Mouse (Mus musculus) spleen, adult 2 months (tissue): Measurements from ENCODE around the gene Lce1a1. TPM values are rescaled to one million over a fixed set of nuclear protein-coding genes. Genes with fewer than 3 reads are reported as not detected.

Experiments used
- DNase-seq, 2 experiments: peaks; one replicate each; pipeline versions ENCODE4 v3.0.0 to v3.0.0-alpha.2; 2012 to 2021; ENCODE audit warnings: low spot score in 2 of 2, low read depth in 1 of 2
- H3K27ac ChIP-seq: fragments of 200-500 bp; 2 replicates; pipeline ENCODE4 v1.5.1; 2012; ENCODE audit warnings: low read length, inconsistent platforms; ENCODE audit not compliant: insufficient read depth
- H3K27me3 ChIP-seq: fragments of 200-500 bp; 2 replicates; pipeline ENCODE4 v1.6.1; 2012; ENCODE audit warnings: mild to moderate bottlenecking, moderate library complexity, low read length, inconsistent platforms; ENCODE audit not compliant: control insufficient read depth, insufficient read depth
- H3K36me3 ChIP-seq: fragments of 200-500 bp; 2 replicates; pipeline ENCODE4 v1.6.1; 2012; ENCODE audit warnings: mild to moderate bottlenecking, low read length, inconsistent platforms; ENCODE audit not compliant: control insufficient read depth, insufficient read depth
- H3K4me1 ChIP-seq: fragments of 200-500 bp; 2 replicates; pipeline ENCODE4 v1.6.1; 2011; ENCODE audit warnings: inconsistent platforms; ENCODE audit not compliant: control insufficient read depth, insufficient read depth, insufficient read length
- H3K4me3 ChIP-seq: fragments of 200-500 bp; 2 replicates; pipeline ENCODE4 v1.5.1; 2011; ENCODE audit warnings: mild to moderate bottlenecking, inconsistent platforms; ENCODE audit not compliant: insufficient read depth, insufficient read length; ENCODE audit errors: extremely low read depth
- CTCF ChIP-seq: fragments of 200-500 bp; IDR thresholded peaks from 2 replicates; pipeline ENCODE4 v1.5.1; 2011; ENCODE audit warnings: mild to moderate bottlenecking, inconsistent platforms; ENCODE audit not compliant: insufficient read depth, insufficient read length, insufficient replicate concordance; ENCODE audit errors: extremely low read depth
- POLR2A ChIP-seq: fragments of 200-500 bp; IDR thresholded peaks from 2 replicates; pipeline ENCODE4 v1.6.1; 2011; ENCODE audit warnings: low read depth, low read length, inconsistent platforms
- WGBS: fragments of 180-500 bp; shearing (Covaris S2); methylation state at CpG from one replicate; pipeline ENCODE4 v1.1.7; 2018; 5-methylcytosine and 5-hydroxymethylcytosine counted together
- polyA plus RNA-seq: library from polyadenylated mRNA; depleted of rRNA; stranded (reverse); fragments of >200 nt; gene quantifications from 2 replicates; pipeline ENCODE4 v1.2.3, GENCODE M21; 2012

The Lce1a1 gene
- polyA plus RNA-seq, 1 experiment, result not detected

DNA sequence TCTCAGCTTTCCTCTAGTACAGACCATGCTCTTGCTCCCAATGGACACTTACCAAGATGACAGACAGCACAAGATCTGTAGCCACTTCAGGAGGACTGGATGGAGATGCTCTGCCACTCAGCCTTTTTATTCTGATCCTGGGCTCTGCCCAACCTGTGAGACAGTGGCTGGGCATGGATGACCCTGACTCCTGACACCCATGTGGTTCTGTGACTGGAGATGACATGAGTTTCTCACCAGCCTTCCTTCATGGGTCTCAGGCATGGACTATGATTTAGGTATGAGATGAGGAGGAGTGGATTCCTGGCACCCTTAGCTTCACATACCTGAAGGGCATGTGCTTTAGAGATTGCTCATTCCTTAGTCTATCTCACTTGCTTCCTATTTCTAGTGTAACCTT, 8.7 kb upstream of the Lce1a1 start, which contains the start of gene Lce1b:
Gene Lce1b (minus strand): TSS at position 101 of the 400 bp plus-strand sequence.
- Histone ChIP-seq H3K27me3 (no peaks in the 10 kb centered on the region), H3K4me1 (no peaks in the 10 kb centered on the region), H3K4me3 (no peak within 1 kb of the TSS), H3K27ac (no peak within 1 kb of the TSS), H3K36me3 (no peaks in the 10 kb centered on the region)
- no peak for DNase-seq
- TF ChIP-seq CTCF, result no peak

- H3K27me3 ChIP-seq, result no peaks in the 10 kb centered on the region
- no peak for DNase-seq
- no peaks in the 10 kb centered on the region for H3K4me1 ChIP-seq
- WGBS, result 89% methylated on average over 15 of the region's 15 CpGs
- H3K4me3 ChIP-seq, result no peak overlapping the region
- H3K27ac ChIP-seq, result no peak overlapping the region
- no peak for TF ChIP-seq CTCF
- TF ChIP-seq POLR2A, result no peak
- H3K36me3 ChIP-seq, result no peaks in the 10 kb centered on the region
These were observed 8.3 kb downstream of the Lce1a1 start for GRCm38 (mm10) chr3:92639854-92640253.

DNA sequence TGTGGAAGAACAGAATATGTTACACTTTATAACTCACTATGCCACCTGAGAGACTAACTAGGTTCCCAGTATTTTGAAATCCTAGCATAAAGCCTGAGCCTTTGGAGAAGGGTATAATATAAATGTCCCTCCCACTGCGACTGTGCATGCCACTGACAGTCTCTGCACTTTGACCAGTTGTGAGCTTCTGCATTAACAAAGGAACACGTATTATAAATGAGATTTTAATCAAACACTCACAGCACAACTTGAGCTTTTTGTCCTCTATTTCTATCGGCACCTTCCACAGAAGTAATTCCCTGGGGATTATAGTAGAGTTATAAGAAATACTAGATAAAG, 9.5 kb downstream of the Lce1a1 start:
- Histone ChIP-seq H3K27ac (no peak overlapping the region), H3K4me1 (no peaks in the 10 kb centered on the region), H3K4me3 (no peak overlapping the region), H3K27me3 (no peaks in the 10 kb centered on the region), H3K36me3 (no peaks in the 10 kb centered on the region)
- TF ChIP-seq POLR2A (no peak), CTCF (no peak)
- no peak for DNase-seq
- 82% methylated on average over 3 of the region's 3 CpGs for WGBS

- no peaks in the 10 kb centered on the region for H3K36me3 ChIP-seq
- no peak for TF ChIP-seq POLR2A
- TF ChIP-seq CTCF, result no peak
- DNase-seq, result no peak
- no peak overlapping the region for H3K4me3 ChIP-seq
- no peaks in the 10 kb centered on the region for H3K4me1 ChIP-seq
- H3K27ac ChIP-seq, result no peak overlapping the region
- no peaks in the 10 kb centered on the region for H3K27me3 ChIP-seq
- WGBS, result 44% methylated on average over 1 of the region's 1 CpGs
These were observed 10.1 kb downstream of the Lce1a1 start for GRCm38 (mm10) chr3:92637745-92638652.

DNA sequence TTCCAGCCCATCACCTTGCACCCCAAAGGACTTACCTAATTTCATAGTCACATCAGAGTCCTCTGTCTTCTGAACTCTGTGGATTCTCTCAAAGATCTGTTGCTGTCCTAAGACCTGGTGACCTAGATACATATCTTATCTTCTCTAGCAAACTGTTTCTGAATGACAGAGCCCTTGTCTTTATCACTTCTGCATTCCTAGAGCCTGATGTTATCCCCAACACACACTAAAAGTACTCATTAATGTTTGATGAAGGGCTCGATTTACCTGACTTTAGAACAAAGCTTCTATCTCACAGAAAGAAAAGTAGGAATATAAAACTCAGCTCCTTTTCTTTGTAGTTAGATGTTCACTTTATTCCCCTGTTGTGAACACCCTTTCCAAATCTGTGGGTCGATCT, 26.5 kb downstream of the Lce1a1 start, which contains the start of gene Lce6a:
Gene Lce6a (minus strand): TSS at position 101 of the 400 bp plus-strand sequence.
- TF ChIP-seq CTCF (no peak), POLR2A (no peak)
- WGBS, result 77% methylated on average over 2 of the region's 2 CpGs
- no peaks in the 10 kb centered on the region for H3K27me3 ChIP-seq

GRCm38 (mm10) chr3:92609804-92610203, 38.3 kb downstream of the Lce1a1 start:
- Histone ChIP-seq H3K4me3 (no peak overlapping the region), H3K36me3 (no peaks in the 10 kb centered on the region), H3K4me1 (no peaks in the 10 kb centered on the region), H3K27me3 (no peaks in the 10 kb centered on the region), H3K27ac (no peak overlapping the region)
- no peak for DNase-seq
- WGBS, result 29% methylated on average over 1 of the region's 1 CpGs
- no peak for TF ChIP-seq CTCF
- no peak for TF ChIP-seq POLR2A

More for the DNA sequence above, 26.5 kb downstream of the Lce1a1 start, which contains the start of gene Lce6a:
- no peak for DNase-seq
- Histone ChIP-seq H3K4me3 (no peak within 1 kb of the TSS), H3K4me1 (no peaks in the 10 kb centered on the region), H3K36me3 (no peaks in the 10 kb centered on the region), H3K27ac (no peak within 1 kb of the TSS)

DNA sequence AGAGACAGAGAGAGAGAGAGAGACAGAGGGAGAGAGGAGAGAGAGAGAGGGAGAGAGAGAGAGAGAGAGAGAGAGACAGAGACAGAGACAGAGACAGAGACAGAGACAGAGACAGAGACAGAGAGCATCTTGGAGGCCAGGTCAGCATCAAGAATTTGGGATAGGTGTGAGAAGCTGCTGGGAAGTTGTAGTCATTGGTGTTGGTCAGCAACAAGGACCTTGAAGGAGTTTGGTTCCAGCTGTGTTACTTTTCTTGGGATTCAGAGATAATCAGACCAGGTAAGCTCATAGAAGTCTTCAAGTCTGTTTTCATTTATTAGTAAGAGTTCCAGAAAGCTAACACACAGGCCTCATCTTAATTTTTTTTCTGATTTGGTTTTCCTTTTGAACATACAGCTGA, 40.7 kb downstream of the Lce1a1 start, which contains the start of gene 2210017I01Rik:
Gene 2210017I01Rik (minus strand): TSS at position 101 of the 400 bp plus-strand sequence.
- no peak for TF ChIP-seq CTCF
- TF ChIP-seq POLR2A, result no peak
- Histone ChIP-seq H3K4me1 (no peaks in the 10 kb centered on the region), H3K36me3 (no peaks in the 10 kb centered on the region), H3K4me3 (no peak within 1 kb of the TSS), H3K27ac (no peak within 1 kb of the TSS), H3K27me3 (no peaks in the 10 kb centered on the region)
- no peak for DNase-seq
